Mouse (Mus musculus) CD4-positive helper T cell, adult 2 months (primary cell): ENCODE results near the gene Ubqln2.
A peak's percentile ranks its signal among the peaks of the same experiment; 100 is the strongest.

Source experiments
- DNase-seq: peaks from one replicate; pipeline ENCODE4 v3.0.0-alpha.2; 2012; ENCODE audit warnings: low read depth, missing footprints, low spot score

Ubqln2 gene

DNA sequence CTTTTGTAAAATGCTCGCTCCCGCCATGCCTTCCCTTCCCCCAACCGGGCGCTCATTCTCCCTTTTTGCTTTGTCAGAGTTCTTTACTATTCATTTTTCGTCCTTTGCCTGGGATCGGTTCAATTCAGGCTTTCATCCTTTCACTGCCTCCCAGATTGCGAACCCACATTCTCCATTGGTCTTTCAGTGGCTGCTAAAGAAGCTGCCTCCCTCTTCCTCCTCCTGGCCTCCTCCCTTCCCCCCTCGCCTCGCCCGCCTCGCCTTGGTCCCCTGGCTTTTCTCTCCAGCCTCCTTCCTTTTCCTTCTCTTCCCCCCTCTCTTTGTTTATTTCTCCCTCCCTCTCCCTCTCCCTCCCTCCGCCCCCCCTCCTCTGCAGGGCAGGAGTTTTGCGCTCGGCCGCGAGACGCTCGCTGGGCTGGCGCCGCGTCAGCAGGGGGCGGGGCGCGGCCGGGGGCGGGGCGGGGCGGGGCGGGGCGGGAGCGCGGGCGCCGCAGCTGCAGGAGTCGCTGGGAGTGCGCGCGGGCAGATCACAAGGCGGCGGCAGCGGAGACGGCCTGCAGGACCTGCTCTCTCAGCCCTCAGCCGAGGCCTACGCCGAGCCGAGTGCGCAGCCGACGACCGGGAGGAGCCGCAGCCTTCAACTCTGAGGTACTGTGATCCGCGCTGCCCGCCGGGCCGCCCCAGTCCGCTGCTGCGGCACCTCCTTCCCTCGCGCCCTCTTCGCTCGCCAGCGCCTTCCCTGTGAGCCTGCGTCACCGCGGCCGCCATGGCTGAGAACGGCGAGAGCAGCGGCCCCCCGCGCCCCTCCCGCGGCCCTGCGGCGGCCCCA is at the start of gene Ubqln2:
Gene Ubqln2, plus strand, starts transcription at position 540 of the 829 bp plus-strand sequence.
- DNase-seq: peak; percentile 81

DNA sequence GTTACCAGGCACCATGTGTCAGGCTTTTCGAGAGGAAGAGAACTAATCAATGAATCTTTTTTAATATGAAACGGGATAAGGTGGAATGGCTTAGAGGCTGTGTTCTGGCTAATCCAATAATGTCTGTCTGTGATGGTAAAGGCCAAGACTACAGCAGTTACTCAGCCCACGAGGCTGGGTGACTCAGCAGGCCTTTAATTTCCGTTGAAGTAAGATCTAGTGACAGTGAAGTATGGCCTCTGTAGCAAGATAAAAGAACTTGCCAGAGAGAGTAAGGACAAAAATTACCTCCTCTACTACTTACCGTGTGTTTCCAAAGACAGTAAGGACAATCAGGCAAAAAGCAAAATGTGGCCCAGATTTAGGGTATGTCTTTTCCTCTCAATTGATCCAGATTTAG is 46.1 kb upstream of the Ubqln2 start:
- DNase-seq: no peak

DNA sequence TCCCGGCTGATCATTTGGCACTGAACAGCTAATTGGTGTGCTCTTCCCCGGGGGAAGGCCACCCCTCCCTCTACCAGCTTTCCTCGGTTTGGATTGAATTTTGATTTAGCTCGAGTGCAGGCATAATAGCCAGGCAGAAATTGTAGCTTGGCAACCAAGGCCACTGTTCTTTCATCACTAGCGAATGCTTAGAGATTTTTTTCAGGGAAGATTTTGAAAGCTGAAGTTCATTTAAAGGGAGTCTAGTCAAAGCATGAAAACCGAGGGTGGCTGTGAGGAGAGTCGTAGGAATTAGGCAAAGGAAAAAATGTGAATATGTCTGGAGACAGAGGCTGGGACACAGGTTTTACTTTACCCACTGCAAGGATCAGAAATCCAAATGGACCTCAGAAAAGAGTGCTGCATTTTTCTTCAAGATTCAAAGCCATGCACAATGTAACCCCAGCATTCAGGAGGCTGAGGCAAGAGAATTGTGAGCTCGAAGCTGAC is 21.2 kb upstream of the Ubqln2 start:
- no peak for DNase-seq

DNA sequence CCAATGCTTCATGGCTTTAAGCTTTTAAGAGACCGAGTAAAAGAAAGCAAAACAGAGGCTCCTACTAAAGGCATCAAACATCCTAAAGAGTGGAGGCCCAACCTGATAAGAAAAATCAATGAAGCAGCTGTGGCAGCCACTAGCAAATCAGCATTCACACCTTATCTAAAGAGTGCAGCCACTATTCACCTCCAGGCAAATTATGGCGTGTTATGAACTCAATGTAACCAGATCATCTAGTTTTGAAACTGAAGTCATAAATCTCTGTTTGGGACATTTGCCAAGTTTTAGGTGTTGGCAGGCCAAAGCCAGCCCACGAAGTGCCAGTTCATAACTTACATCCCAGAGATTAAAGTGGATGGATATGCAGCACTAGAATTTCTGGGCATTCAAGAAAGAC is 5.7 kb upstream of the Ubqln2 start:
- no peak for DNase-seq

DNA sequence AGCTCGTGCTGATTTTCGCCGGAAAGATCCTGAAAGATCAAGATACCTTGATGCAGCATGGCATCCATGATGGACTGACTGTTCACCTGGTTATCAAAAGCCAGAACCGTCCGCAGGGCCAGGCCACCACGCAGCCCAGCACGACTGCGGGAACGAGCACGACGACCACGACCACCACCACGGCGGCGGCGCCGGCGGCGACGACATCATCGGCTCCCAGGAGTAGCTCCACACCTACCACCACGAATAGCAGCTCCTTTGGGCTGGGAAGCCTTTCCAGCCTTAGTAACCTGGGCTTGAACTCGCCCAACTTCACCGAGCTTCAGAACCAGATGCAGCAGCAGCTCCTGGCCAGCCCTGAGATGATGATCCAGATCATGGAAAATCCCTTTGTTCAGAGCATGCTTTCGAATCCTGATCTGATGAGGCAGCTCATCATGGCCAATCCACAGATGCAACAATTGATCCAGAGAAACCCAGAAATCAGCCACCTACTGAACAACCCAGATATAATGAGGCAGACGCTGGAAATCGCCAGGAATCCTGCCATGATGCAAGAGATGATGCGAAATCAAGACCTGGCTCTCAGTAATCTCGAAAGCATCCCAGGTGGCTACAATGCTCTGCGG is 752 bp downstream of the Ubqln2 start:
- DNase-seq: no peak

DNA sequence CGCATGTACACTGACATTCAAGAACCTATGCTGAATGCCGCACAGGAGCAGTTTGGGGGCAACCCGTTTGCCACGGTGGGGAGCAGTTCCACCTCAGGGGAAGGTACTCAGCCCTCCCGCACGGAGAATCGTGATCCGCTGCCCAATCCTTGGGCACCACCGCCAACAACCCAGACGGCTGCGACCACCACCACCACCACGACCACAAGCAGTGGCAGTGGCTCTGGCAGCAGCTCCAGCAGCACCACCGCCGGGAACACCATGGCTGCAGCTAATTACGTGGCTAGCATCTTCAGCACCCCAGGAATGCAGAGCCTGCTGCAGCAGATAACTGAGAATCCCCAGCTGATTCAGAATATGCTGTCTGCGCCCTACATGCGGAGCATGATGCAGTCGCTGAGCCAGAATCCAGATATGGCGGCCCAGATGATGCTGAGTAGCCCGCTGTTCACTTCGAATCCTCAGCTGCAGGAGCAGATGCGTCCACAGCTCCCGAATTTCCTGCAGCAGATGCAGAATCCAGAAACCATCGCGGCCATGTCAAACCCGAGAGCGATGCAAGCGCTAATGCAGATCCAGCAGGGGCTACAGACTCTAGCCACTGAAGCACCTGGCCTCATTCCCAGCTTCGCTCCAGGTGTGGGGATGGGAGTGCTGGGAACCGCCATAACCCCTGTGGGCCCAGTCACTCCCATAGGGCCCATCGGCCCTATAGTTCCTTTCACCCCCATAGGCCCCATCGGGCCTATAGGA is 1.4 kb downstream of the Ubqln2 start:
- peak; percentile 2 for DNase-seq

DNA sequence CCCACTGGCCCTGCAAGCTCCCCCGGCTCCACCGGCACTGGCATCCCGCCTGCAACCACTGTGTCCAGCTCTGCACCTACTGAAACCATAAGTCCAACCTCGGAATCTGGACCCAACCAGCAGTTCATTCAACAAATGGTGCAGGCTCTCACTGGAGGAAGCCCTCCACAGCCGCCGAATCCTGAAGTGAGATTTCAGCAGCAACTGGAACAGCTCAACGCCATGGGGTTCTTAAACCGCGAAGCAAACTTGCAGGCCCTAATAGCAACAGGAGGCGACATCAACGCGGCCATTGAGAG is 2.0 kb downstream of the Ubqln2 start:
- DNase-seq: no peak

DNA sequence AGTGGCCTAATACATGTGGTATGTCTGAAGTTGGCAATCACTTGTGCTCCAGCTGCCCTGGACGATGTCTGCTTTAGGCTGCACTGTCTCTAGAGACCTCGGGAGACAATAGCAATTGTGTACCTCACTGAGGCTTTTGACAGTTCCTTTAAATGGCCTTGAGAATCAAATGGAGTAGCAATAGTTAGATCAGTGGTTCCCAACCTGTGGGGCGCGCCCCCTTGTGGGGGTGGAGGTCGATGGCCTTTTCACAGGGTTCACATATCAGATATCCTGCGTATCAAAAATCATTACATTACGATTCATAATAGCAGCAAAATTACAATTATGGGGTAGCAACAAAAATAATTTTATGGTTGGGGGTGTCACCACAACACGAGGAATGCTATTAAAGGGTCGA is 7.9 kb downstream of the Ubqln2 start:
- DNase-seq: peak; percentile 36

DNA sequence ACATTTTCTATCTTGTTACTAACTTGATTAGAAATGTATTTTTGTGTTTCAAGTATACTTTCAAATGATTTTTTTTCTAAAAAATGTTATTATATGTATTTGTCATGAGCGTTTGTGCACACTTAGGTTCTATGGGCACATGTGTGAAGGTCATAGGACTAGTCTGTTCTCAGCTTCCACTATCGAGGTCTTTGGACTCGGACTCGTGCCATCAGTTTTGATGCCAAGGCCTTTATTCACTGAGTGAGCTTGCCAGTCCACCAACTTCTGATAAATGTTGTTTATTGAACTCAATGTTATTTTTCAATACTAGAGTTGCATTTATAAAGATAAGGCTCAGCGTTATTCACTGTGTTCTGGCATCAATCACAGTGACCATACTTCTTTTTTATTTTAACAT is 17.5 kb downstream of the Ubqln2 start:
- no peak for DNase-seq

DNA sequence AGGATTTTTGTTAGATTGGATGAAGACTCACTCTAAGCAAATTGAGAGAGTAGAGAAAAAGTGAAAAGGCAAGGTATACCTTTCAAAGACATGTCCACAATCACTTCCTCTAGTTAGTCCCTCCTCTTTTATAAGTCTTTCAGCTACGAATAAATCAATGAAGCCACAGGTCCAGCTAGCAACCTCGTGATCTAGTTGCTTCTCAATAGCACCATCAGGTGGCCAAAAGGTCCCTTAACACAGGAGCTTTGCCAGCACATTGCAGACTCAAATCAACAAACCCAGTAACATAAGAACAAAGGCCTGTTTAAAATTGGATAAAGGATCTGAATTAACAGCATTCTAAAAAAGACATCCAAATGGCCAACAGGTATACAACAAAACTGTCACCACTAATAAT is 30.4 kb downstream of the Ubqln2 start:
- DNase-seq: peak; percentile 3
